10 mouse cellular contexts compared by ENCODE assay signal in the genomic region with DNA sequence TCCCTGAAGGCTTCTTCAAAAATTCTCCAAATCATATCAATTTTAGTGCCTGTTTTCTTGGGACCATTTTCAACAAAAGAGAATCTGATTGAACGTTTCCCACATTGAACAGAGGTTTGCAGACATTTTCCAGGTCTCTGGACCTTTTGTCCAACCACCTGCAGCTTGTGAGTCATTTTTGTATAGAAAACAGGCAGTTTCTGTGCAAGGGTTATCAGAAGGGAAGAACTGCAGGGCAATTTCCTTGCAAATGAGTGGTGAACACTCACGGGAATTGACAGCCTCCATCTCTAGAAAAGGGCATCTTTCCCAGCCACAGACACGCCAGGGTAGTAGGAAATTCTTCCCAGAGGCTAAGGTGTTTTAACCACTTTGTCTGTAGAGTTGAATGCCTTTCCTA. TPM values are rescaled to one million over a fixed set of nuclear protein-coding genes. Genes with fewer than 3 reads are reported as not detected.
DNase-seq lines count a peak whose midpoint lies in the region; ATAC-seq and TF ChIP-seq lines count a peak whose summit lies in the region.
"Had no signal": no experiment of that assay in that cellular context is flagged by ENCODE, and none has a peak within 500 bp of the region (broad histone marks: within the 10 kb centered on the region; RNA-seq: fewer than 3 reads in every experiment).

No protein-coding gene starts in this region.

- no peaks in the 10 kb centered on the region for H3K27me3 ChIP-seq in kidney, embryonic 16.5 days (ENCODE audit: insufficient read depth, low read length)
- H3K27me3 ChIP-seq in embryonic facial prominence, embryonic 14.5 days (replicated peaks; ENCODE audit: control insufficient read depth, insufficient read depth, low read length): no peaks in the 10 kb centered on the region
- H3K27me3 ChIP-seq in hindbrain, embryonic 16.5 days (replicated peaks; ENCODE audit: control insufficient read depth, insufficient read depth, low read length): no peaks in the 10 kb centered on the region
- no peaks in the 10 kb centered on the region for H3K27me3 ChIP-seq in myocyte (ENCODE audit: control insufficient read depth, insufficient read depth, insufficient read length)
- H3K27me3 ChIP-seq: Patski had no signal

- H3K79me2 ChIP-seq in myocyte (ENCODE audit: control insufficient read depth, insufficient read depth): peaks cover 7% of the 10 kb centered on the region

- H3K4me3 ChIP-seq in kidney, embryonic 16.5 days (ENCODE audit: low read length): no peak overlapping the region
- peak overlapping the region; percentile 59 for H3K4me3 ChIP-seq in embryonic facial prominence, embryonic 14.5 days (ENCODE audit: low read depth, low read length)
- no peak overlapping the region for H3K4me3 ChIP-seq in hindbrain, embryonic 16.5 days (ENCODE audit: low read length)
- H3K4me3 ChIP-seq in myocyte: peak overlapping the region; percentile 47

- no peak overlapping the region for H3K9ac ChIP-seq in kidney, embryonic 16.5 days (replicated peaks; ENCODE audit: low read length)
- no peak overlapping the region for H3K9ac ChIP-seq in embryonic facial prominence, embryonic 14.5 days (ENCODE audit: low read depth, low read length)
- H3K9ac ChIP-seq in hindbrain, embryonic 16.5 days (ENCODE audit: low read depth, low read length): no peak overlapping the region

- DNase-seq in kidney, adult 18-20 months: no peak
- DNase-seq in embryonic facial prominence, embryonic 14.5 days (ENCODE audit: low spot score): no peak
- no peak for DNase-seq in left cerebral cortex, postnatal 36 days (ENCODE audit: low spot score in 2 of 2)
- no peak for DNase-seq in spleen, postnatal 14 days (ENCODE audit: low spot score in 2 of 2)

- no peak overlapping the region for H3K27ac ChIP-seq in kidney, embryonic 16.5 days (ENCODE audit: low read length)
- no peak overlapping the region for H3K27ac ChIP-seq in embryonic facial prominence, embryonic 14.5 days (replicated peaks; ENCODE audit: low read depth, low read length)
- H3K27ac ChIP-seq in hindbrain, embryonic 16.5 days (ENCODE audit: low read depth, low read length): no peak overlapping the region

- intact Hi-C loops in left cerebral cortex, postnatal 36 days (cut with DNase I): loop anchor here (5.0 kb wide), 2 partner anchors 231 to 276 kb away; partner anchors contain the start of genes March4 and Smarcal1

- H3K36me3 ChIP-seq in kidney, embryonic 16.5 days (ENCODE audit: insufficient read depth, low read length): no peaks in the 10 kb centered on the region
- 0 out of 2 replicates have a peak, but pooled peaks cover 3% of the 10 kb centered on the region for H3K36me3 ChIP-seq in embryonic facial prominence, embryonic 14.5 days (ENCODE audit: control insufficient read depth, insufficient read depth, low read length)
- no peaks in the 10 kb centered on the region for H3K36me3 ChIP-seq in hindbrain, embryonic 16.5 days (ENCODE audit: control insufficient read depth, insufficient read depth, low read length)
- peaks cover 2% of the 10 kb centered on the region for H3K36me3 ChIP-seq in myocyte (ENCODE audit: control insufficient read depth, insufficient read depth)

- peaks cover 19% of the 10 kb centered on the region for H3K4me1 ChIP-seq in kidney, embryonic 16.5 days (ENCODE audit: insufficient read depth, low read length)
- peaks cover 23% of the 10 kb centered on the region for H3K4me1 ChIP-seq in embryonic facial prominence, embryonic 14.5 days (ENCODE audit: control insufficient read depth, insufficient read depth, low read length)
- peaks cover 6% of the 10 kb centered on the region for H3K4me1 ChIP-seq in hindbrain, embryonic 16.5 days (ENCODE audit: control insufficient read depth, insufficient read depth, low read depth, low read length)

- WGBS in kidney, embryonic 16.5 days: 72% methylated on average over 3 of the region's 3 CpGs
- 60% methylated on average over 3 of the region's 3 CpGs for WGBS in embryonic facial prominence, embryonic 14.5 days
- WGBS in hindbrain, embryonic 16.5 days: 39% methylated on average over 3 of the region's 3 CpGs

- H3K9me3 ChIP-seq in kidney, embryonic 16.5 days (ENCODE audit: low read length): no peaks in the 10 kb centered on the region
- no peaks in the 10 kb centered on the region for H3K9me3 ChIP-seq in embryonic facial prominence, embryonic 14.5 days (ENCODE audit: control insufficient read depth, low read length)
- no peaks in the 10 kb centered on the region for H3K9me3 ChIP-seq in hindbrain, embryonic 16.5 days (ENCODE audit: control insufficient read depth, low read length)

- ATAC-seq in kidney, embryonic 16.5 days (ENCODE audit: low FRiP score, low TSS enrichment): no peak
- ATAC-seq in embryonic facial prominence, embryonic 14.5 days (ENCODE audit: low read depth): no peak
- ATAC-seq in hindbrain, embryonic 16.5 days: no peak
- no peak for ATAC-seq in inflammation-experienced regulatory T-cells, adult 6 months

- no peak overlapping the region for H3ac ChIP-seq in myocyte (ENCODE audit: control insufficient read depth, insufficient read length)

- peak overlapping the region; percentile 66 for H3K4me2 ChIP-seq in kidney, embryonic 16.5 days (replicated peaks; ENCODE audit: low read depth, low read length)
- peak overlapping the region; percentile 57 for H3K4me2 ChIP-seq in embryonic facial prominence, embryonic 14.5 days (ENCODE audit: low read depth, low read length)
- peak overlapping the region; percentile 62 for H3K4me2 ChIP-seq in hindbrain, embryonic 16.5 days (ENCODE audit: low read length)
- peak overlapping the region; percentile 36 for H3K4me2 ChIP-seq in myocyte (ENCODE audit: low read depth)

- TF ChIP-seq POLR2A in myocyte (IDR thresholded peaks at IDR 0.05; ENCODE audit: insufficient read length, low read depth): no peak

TF ChIP-seq in myocyte, 11 proteins besides CTCF, POLR2A, EP300 and RAD21:
- TF ChIP-seq E2F4 (IDR thresholded peaks at IDR 0.05; ENCODE audit: insufficient read depth) (no peak), TCF3 (IDR thresholded peaks at IDR 0.05; ENCODE audit: insufficient read length, low read depth) (no peak), REST (IDR thresholded peaks at IDR 0.05; ENCODE audit: insufficient read depth, insufficient read length) (no peak), CEBPB (IDR thresholded peaks at IDR 0.05; ENCODE audit: insufficient read depth, poor library complexity, severe bottlenecking) (no peak), TCF12 (IDR thresholded peaks at IDR 0.05; ENCODE audit: insufficient read depth, poor library complexity, severe bottlenecking) (no peak), POLR2AphosphoS2 (IDR thresholded peaks at IDR 0.05; ENCODE audit: insufficient read length, low read depth) (no peak), MYOG (IDR thresholded peaks at IDR 0.05; ENCODE audit: control insufficient read depth in 1 of 3, insufficient read depth in 1 of 3, insufficient read length in 2 of 3, low read depth in 2 of 3) (no peak), USF1 (IDR thresholded peaks at IDR 0.05; ENCODE audit: low read depth) (no peak), MYOD1 (IDR thresholded peaks at IDR 0.05; ENCODE audit: control insufficient read depth in 1 of 3, insufficient read length in 2 of 3, low read depth in 2 of 3) (no peak), MAX (IDR thresholded peaks at IDR 0.05; ENCODE audit: low read depth) (no peak), SRF (IDR thresholded peaks at IDR 0.05; ENCODE audit: control insufficient read depth, insufficient read length, low read depth) (no peak)

RNA-seq across cellular contexts. Expression of gene Xrcc5, which starts 1.0 kb away (rescaled TPM):
- 55.1 and 58.5 TPM in 2 replicates for polyA plus RNA-seq in kidney, embryonic 16.5 days (2015; fragmentation: Nextera tagmentation; extraction: Ambion mirVana)
- polyA plus RNA-seq in embryonic facial prominence, embryonic 14.5 days (2014; fragmentation: Nextera tagmentation; extraction: Ambion mirVana): 31.2 and 39.6 TPM in 2 replicates
- polyA plus RNA-seq in hindbrain, embryonic 16.5 days (2015; fragmentation: Nextera tagmentation; extraction: Ambion mirVana): 15.9 and 17.3 TPM in 2 replicates
- polyA plus RNA-seq in myocyte (2012; fragmentation: generic; extraction: Trizol): 23.5 TPM
- polyA plus RNA-seq in inflammation-experienced regulatory T-cells, adult 6 months (2017; shearing (Covaris generic)): 10 to 100 TPM; 23.7 to 29.9 (median 26.1) TPM
- total RNA-seq in left cerebral cortex, postnatal 36 days (2021): 10 to 100 TPM; 15.6 to 16.1 TPM

RNA-seq across cellular contexts. Expression of gene Tmem169, which starts 22.1 kb away (rescaled TPM):
- 5.8 and 5.9 TPM in 2 replicates for polyA plus RNA-seq in kidney, embryonic 16.5 days (2015; fragmentation: Nextera tagmentation; extraction: Ambion mirVana)
- 4.0 and 4.1 TPM in 2 replicates for polyA plus RNA-seq in embryonic facial prominence, embryonic 14.5 days (2014; fragmentation: Nextera tagmentation; extraction: Ambion mirVana)
- polyA plus RNA-seq in hindbrain, embryonic 16.5 days (2015; fragmentation: Nextera tagmentation; extraction: Ambion mirVana): 34.2 and 38.7 TPM in 2 replicates
- polyA plus RNA-seq in myocyte (2012; fragmentation: generic; extraction: Trizol): 0.41 TPM
- not detected for polyA plus RNA-seq in inflammation-experienced regulatory T-cells, adult 6 months (2017; shearing (Covaris generic))
- total RNA-seq in left cerebral cortex, postnatal 36 days (2021): 10 to 100 TPM; 19.2 to 21.8 TPM
- total RNA-seq: megakaryocyte progenitor cell, adult 5-6 weeks had no signal

RNA-seq across cellular contexts. Expression of gene Pecr, which starts 22.1 kb away (rescaled TPM):
- polyA plus RNA-seq in kidney, embryonic 16.5 days (2015; fragmentation: Nextera tagmentation; extraction: Ambion mirVana): 62.5 and 70.7 TPM in 2 replicates
- 30.4 and 31.4 TPM in 2 replicates for polyA plus RNA-seq in embryonic facial prominence, embryonic 14.5 days (2014; fragmentation: Nextera tagmentation; extraction: Ambion mirVana)
- 9.4 and 10.6 TPM in 2 replicates for polyA plus RNA-seq in hindbrain, embryonic 16.5 days (2015; fragmentation: Nextera tagmentation; extraction: Ambion mirVana)
- polyA plus RNA-seq in myocyte (2012; fragmentation: generic; extraction: Trizol): 13.7 TPM
- 1 to 10 TPM; 3.4 to 4.2 (median 4.1) TPM for polyA plus RNA-seq in inflammation-experienced regulatory T-cells, adult 6 months (2017; shearing (Covaris generic))
- total RNA-seq in left cerebral cortex, postnatal 36 days (2021): 1 to 10 TPM; 3.7 to 5.2 TPM

Comparison
In these comparisons a context has a peak if more than half of its experiments do, and no peak if none do; other contexts are left out.
1. H3K4me3 ChIP-seq: peak in embryonic facial prominence, embryonic 14.5 days (single experiment) and myocyte (single experiment); none in kidney, embryonic 16.5 days (single experiment) and hindbrain, embryonic 16.5 days (single experiment).
2. Peak in every context shown above with its lines, with median percentiles within 50 percentile points of each other: H3K4me2 ChIP-seq.